Mouse (Mus musculus): ENCODE measurements around the gene Epha6. TPM values are rescaled to one million over a fixed set of nuclear protein-coding genes. Genes with fewer than 3 reads are reported as not detected.
A peak's percentile ranks its signal among the peaks of the same experiment; 100 is the strongest.

The Epha6 gene
- total and polyA plus RNA-seq, 3 experiments: 0.04 TPM; not detected in 2

DNA sequence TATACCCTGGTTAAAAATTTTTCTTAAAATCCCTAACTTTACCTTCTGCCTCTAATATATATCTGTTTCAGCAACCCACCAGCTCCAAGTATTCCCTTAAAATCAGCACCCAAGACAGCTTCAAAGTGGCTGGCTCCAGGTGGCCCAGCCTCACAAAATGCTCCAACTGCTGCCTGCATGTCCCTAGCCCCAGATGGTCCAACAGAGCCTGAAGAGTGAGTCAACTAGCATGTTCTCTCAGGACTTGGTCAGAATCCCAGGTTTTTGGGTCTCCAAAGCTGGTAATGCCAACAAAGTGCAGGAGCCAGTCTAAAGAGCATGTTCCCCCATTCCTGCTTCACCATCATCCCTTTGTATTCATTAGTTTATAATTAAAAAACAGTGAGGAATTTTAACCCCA is 129.6 kb downstream of the Epha6 start:
- Histone ChIP-seq H3K36me3 (ENCODE audit: control insufficient read depth, insufficient read depth, low read length) (no peaks in the 10 kb centered on the region), H3K9ac (ENCODE audit: low read depth, low read length) (no peak overlapping the region), H3K27me3 (ENCODE audit: control insufficient read depth, insufficient read depth, low read length) (no peaks in the 10 kb centered on the region), H3K79me2 (replicated peaks; ENCODE audit: control insufficient read depth, insufficient read depth, low read length) (no peaks in the 10 kb centered on the region), H3K4me1 (ENCODE audit: control insufficient read depth, insufficient read depth, low read length) (no peaks in the 10 kb centered on the region), H3K4me3 (no peak overlapping the region), H3K27ac (no peak overlapping the region)
- no peak for DNase-seq
- intact Hi-C loops (cut with DNase I): no loop called here
- TF ChIP-seq CTCF (IDR thresholded peaks at IDR 0.05) (no peak), EP300 (IDR thresholded peaks at IDR 0.05; ENCODE audit: insufficient read depth, low read depth, low read length) (no peak), POLR2A (IDR thresholded peaks at IDR 0.05; ENCODE audit: insufficient read depth, low read depth, low read length) (no peak)

DNA sequence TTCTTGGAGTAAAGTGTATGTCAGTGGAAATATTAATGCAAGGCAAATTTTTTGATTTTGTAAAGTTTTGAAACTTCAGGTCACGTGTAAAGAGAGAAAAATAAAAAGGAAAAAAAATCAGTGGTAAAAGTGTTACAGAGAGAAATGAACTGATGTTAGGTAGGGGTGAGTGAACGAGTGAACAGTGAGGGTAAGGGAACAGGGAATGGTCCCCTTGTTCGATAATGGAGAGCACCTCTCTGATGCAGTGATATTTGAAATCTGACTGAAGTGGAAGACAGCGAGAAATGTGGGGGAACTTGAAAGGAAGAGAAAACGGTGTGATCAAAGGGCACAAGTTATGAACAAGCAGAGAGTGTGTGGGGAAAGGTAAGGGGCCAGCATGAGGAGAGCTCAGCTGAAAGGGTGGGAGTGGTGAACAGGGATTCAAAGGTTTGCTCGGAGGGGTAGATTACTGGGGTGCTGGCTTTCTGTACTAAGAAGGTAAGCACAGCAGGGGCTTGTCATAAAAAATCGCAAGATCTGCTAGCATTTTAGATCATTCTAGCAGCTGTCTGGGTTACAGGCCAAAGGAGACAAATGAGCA is 137.0 kb downstream of the Epha6 start:
- intact Hi-C loops (cut with DNase I): no loop called here
- DNase-seq: no peak
- Histone ChIP-seq H3K9ac (ENCODE audit: low read depth, low read length) (no peak overlapping the region), H3K79me2 (replicated peaks; ENCODE audit: control insufficient read depth, insufficient read depth, low read length) (no peaks in the 10 kb centered on the region), H3K4me3 (no peak overlapping the region), H3K27me3 (ENCODE audit: control insufficient read depth, insufficient read depth, low read length) (no peaks in the 10 kb centered on the region), H3K4me1 (ENCODE audit: control insufficient read depth, insufficient read depth, low read length) (no peaks in the 10 kb centered on the region), H3K36me3 (ENCODE audit: control insufficient read depth, insufficient read depth, low read length) (no peaks in the 10 kb centered on the region), H3K27ac (no peak overlapping the region)
- TF ChIP-seq POLR2A (IDR thresholded peaks at IDR 0.05; ENCODE audit: insufficient read depth, low read depth, low read length) (no peak), EP300 (IDR thresholded peaks at IDR 0.05; ENCODE audit: insufficient read depth, low read depth, low read length) (no peak), CTCF (IDR thresholded peaks at IDR 0.05) (no peak)
- 54% methylated on average over 7 of the region's 7 CpGs for WGBS

GRCm38 (mm10) chr16:60435283-60435682 is 170.0 kb downstream of the Epha6 start:
- Histone ChIP-seq H3K79me2 (replicated peaks; ENCODE audit: control insufficient read depth, insufficient read depth, low read length) (no peaks in the 10 kb centered on the region), H3K27me3 (ENCODE audit: control insufficient read depth, insufficient read depth, low read length) (no peaks in the 10 kb centered on the region), H3K27ac (no peak overlapping the region), H3K4me3 (no peak overlapping the region), H3K4me1 (ENCODE audit: control insufficient read depth, insufficient read depth, low read length) (no peaks in the 10 kb centered on the region), H3K36me3 (ENCODE audit: control insufficient read depth, insufficient read depth, low read length) (no peaks in the 10 kb centered on the region), H3K9ac (ENCODE audit: low read depth, low read length) (no peak overlapping the region)
- TF ChIP-seq EP300 (IDR thresholded peaks at IDR 0.05; ENCODE audit: insufficient read depth, low read depth, low read length) (no peak), CTCF (IDR thresholded peaks at IDR 0.05) (peak; percentile 50)
- intact Hi-C loops (cut with DNase I): no loop called here
- DNase-seq: peak; percentile 10 to 14
- WGBS: 78% methylated on average over 1 of the region's 1 CpGs

- no peak for DNase-seq
- WGBS: 79% methylated on average over 1 of the region's 1 CpGs
Measured at GRCm38 (mm10) chr16:60434241-60434640, 171.1 kb downstream of the Epha6 start.

GRCm38 (mm10) chr16:60395306-60395705 is 210.0 kb downstream of the Epha6 start:
- intact Hi-C loops (cut with DNase I): no loop called here
- H3K9ac ChIP-seq (ENCODE audit: low read depth, low read length): no peak overlapping the region
- no peaks in the 10 kb centered on the region for H3K4me1 ChIP-seq (ENCODE audit: control insufficient read depth, insufficient read depth, low read length)
- no peak for DNase-seq
- no peaks in the 10 kb centered on the region for H3K79me2 ChIP-seq (replicated peaks; ENCODE audit: control insufficient read depth, insufficient read depth, low read length)
- H3K36me3 ChIP-seq (ENCODE audit: control insufficient read depth, insufficient read depth, low read length): no peaks in the 10 kb centered on the region
- TF ChIP-seq CTCF (IDR thresholded peaks at IDR 0.05) (no peak), EP300 (IDR thresholded peaks at IDR 0.05; ENCODE audit: insufficient read depth, low read depth, low read length) (no peak), POLR2A (IDR thresholded peaks at IDR 0.05; ENCODE audit: insufficient read depth, low read depth, low read length) (no peak)
- WGBS: 55% methylated on average over 3 of the region's 3 CpGs
- H3K4me3 ChIP-seq: no peak overlapping the region
- no peak overlapping the region for H3K27ac ChIP-seq
- no peaks in the 10 kb centered on the region for H3K27me3 ChIP-seq (ENCODE audit: control insufficient read depth, insufficient read depth, low read length)

More at GRCm38 (mm10) chr16:60434241-60434640, 171.1 kb downstream of the Epha6 start:
- H3K27me3 ChIP-seq (ENCODE audit: control insufficient read depth, insufficient read depth, low read length): no peaks in the 10 kb centered on the region
- H3K4me3 ChIP-seq: no peak overlapping the region
- no peaks in the 10 kb centered on the region for H3K36me3 ChIP-seq (ENCODE audit: control insufficient read depth, insufficient read depth, low read length)
- H3K79me2 ChIP-seq (replicated peaks; ENCODE audit: control insufficient read depth, insufficient read depth, low read length): no peaks in the 10 kb centered on the region
- H3K9ac ChIP-seq (ENCODE audit: low read depth, low read length): no peak overlapping the region
- H3K27ac ChIP-seq: no peak overlapping the region
- H3K4me1 ChIP-seq (ENCODE audit: control insufficient read depth, insufficient read depth, low read length): no peaks in the 10 kb centered on the region
- no peak for TF ChIP-seq EP300 (IDR thresholded peaks at IDR 0.05; ENCODE audit: insufficient read depth, low read depth, low read length)
- TF ChIP-seq POLR2A (IDR thresholded peaks at IDR 0.05; ENCODE audit: insufficient read depth, low read depth, low read length): no peak
- TF ChIP-seq CTCF (IDR thresholded peaks at IDR 0.05): no peak
- intact Hi-C loops (cut with DNase I): no loop called here

DNA sequence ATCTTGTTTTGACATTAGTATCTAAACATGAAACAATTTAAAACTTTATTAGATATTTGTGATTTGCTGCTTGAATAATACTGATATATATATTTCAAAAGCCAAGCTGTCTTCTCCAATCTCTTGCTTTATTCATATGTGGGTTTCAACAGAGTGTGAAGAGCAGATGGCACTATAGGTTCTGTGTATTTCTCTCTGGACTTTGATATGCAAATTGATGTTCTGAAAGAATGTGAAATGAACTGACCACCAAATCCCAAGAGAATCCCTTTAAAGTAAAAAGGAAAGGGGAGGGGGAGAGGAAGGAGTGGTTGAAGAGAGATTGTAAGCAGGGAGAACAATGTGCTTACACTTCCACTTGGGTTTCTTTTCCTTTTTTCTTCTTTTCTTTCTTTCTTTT is 212.4 kb downstream of the Epha6 start:
- Histone ChIP-seq H3K36me3 (ENCODE audit: control insufficient read depth, insufficient read depth, low read length) (no peaks in the 10 kb centered on the region), H3K4me1 (ENCODE audit: control insufficient read depth, insufficient read depth, low read length) (no peaks in the 10 kb centered on the region), H3K9ac (ENCODE audit: low read depth, low read length) (no peak overlapping the region), H3K79me2 (replicated peaks; ENCODE audit: control insufficient read depth, insufficient read depth, low read length) (no peaks in the 10 kb centered on the region), H3K27me3 (ENCODE audit: control insufficient read depth, insufficient read depth, low read length) (no peaks in the 10 kb centered on the region), H3K4me3 (no peak overlapping the region), H3K27ac (no peak overlapping the region)
- TF ChIP-seq POLR2A (IDR thresholded peaks at IDR 0.05; ENCODE audit: insufficient read depth, low read depth, low read length): no peak
- TF ChIP-seq EP300 (IDR thresholded peaks at IDR 0.05; ENCODE audit: insufficient read depth, low read depth, low read length): no peak
- no peak for TF ChIP-seq CTCF (IDR thresholded peaks at IDR 0.05)
- intact Hi-C loops (cut with DNase I): no loop called here
- DNase-seq: no peak
